Mouse (Mus musculus) limb, embryonic 10.5 days (tissue): ENCODE results near the gene Spon1. TPM values are rescaled to one million over a fixed set of nuclear protein-coding genes. Genes with fewer than 3 reads are reported as not detected.

Experiments used
- DNase-seq: peaks from one replicate; pipeline ENCODE4 v3.0.0-alpha.2; 2017; ENCODE audit warnings: low spot score
- H3K27ac ChIP-seq: fragments of 300-500 bp; sonication (generic); 2 replicates; pipeline ENCODE4 v1.5.1; 2016; ENCODE audit warnings: mild to moderate bottlenecking
- H3K27me3 ChIP-seq: fragments of 300-500 bp; sonication (generic); 2 replicates; pipeline ENCODE4 v1.6.1; 2016; ENCODE audit warnings: low read depth, mild to moderate bottlenecking; ENCODE audit not compliant: poor library complexity, severe bottlenecking
- H3K36me3 ChIP-seq: fragments of 300-500 bp; sonication (generic); 2 replicates; pipeline ENCODE4 v1.6.1; 2016; ENCODE audit warnings: mild to moderate bottlenecking, moderate library complexity
- H3K4me1 ChIP-seq: fragments of 300-500 bp; sonication (generic); 2 replicates; pipeline ENCODE4 v1.6.1; 2016
- H3K4me3 ChIP-seq: fragments of 300-500 bp; sonication (generic); 2 replicates; pipeline ENCODE4 v1.5.1; 2016; ENCODE audit warnings: mild to moderate bottlenecking, moderate library complexity
- H3K9me3 ChIP-seq: fragments of 300-500 bp; sonication (generic); replicated peaks from 2 replicates; pipeline ENCODE4 v1.6.1; 2016; ENCODE audit warnings: mild to moderate bottlenecking
- WGBS: fragments of 180-500 bp; shearing (Covaris S2); methylation state at CpG from one replicate; pipeline ENCODE4 v1.1.7; 2016; 5-methylcytosine and 5-hydroxymethylcytosine counted together
- polyA plus RNA-seq: library from polyadenylated mRNA; unstranded; fragments of >200 nt; fragmentation: Nextera tagmentation; extraction: Ambion mirVana; gene quantifications from 2 replicates; pipeline ENCODE4 v1.2.1, GENCODE M21; 2016

Spon1 gene
- polyA plus RNA-seq, 1 experiment from 2014 or later, result 3.2 TPM

DNA sequence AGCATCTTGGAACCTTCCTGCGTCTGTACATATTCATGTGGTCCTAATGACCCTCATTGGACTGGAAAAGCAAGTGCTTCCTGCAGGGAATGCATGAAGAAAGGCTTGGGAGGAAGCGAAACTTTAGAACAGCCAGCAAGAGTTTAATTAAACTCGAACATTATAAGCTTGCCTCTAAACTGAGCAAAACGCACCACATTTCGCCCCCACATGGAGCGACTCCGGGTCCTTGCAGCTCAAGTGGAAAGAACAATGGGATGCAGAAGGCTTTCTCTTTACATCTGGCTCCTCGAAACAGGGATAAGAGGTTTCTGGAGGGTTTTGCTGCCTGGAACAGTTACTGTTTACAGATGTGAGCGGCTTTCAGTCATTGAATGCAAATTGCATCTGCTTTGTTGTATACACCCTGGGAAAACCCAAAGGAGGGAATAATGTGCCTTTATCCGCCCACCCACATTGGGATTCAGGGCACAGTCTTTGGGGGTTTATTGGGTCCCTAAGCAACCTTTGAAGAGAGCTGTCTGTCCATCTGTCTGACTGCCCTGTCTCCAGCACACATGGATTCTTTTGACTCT lies 136.2 kb downstream of the Spon1 start:
- H3K4me3 ChIP-seq, result no peak overlapping the region
- no peaks in the 10 kb centered on the region for H3K27me3 ChIP-seq
- H3K36me3 ChIP-seq, result no peaks in the 10 kb centered on the region
- no peaks in the 10 kb centered on the region for H3K9me3 ChIP-seq
- H3K27ac ChIP-seq, result peak overlapping the region; percentile 47; the same call in 1 of the 2 replicates
- no peak for DNase-seq
- H3K4me1 ChIP-seq, result peaks cover 24% of the 10 kb centered on the region
- WGBS, result 62% methylated on average over 10 of the region's 10 CpGs

DNA sequence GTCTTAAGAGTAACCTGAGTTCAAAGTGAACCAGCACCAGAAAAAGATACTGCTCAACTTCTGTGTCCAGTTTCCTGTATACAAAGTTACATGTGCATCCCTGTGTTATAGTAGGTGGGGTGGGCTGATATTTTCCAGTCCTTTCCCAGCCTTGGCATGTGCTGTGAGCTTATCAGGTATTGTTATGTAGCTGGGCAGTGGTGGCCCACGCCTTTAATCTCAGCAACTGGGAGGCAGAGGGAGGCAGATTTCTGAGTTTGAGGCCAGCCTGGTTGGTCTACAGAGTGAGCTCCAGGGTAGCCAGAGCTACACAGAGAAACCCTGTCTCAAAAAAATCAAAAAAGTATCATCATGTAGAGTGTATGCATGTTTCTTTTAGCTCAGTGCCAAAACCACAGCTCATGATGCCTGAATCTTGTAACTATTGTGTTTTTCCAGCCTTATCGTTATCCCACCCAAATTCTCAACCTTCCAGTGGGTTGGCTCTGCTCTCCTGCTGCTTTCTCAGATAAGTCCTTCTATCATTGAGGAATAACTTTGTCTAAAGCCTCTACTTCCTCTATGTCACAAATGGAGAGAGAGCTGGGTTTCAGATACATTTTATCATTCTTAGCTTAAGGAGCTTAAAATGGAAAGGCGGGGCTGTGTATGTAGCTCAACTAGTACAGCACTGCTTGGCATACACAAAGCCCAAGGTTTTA lies 137.5 kb downstream of the Spon1 start:
- Histone ChIP-seq H3K27me3 (no peaks in the 10 kb centered on the region), H3K9me3 (no peaks in the 10 kb centered on the region), H3K27ac (no peak overlapping the region), H3K36me3 (no peaks in the 10 kb centered on the region), H3K4me3 (no peak overlapping the region), H3K4me1 (peaks cover 24% of the 10 kb centered on the region)
- 89% methylated on average over 3 of the region's 3 CpGs for WGBS
- no peak for DNase-seq

DNA sequence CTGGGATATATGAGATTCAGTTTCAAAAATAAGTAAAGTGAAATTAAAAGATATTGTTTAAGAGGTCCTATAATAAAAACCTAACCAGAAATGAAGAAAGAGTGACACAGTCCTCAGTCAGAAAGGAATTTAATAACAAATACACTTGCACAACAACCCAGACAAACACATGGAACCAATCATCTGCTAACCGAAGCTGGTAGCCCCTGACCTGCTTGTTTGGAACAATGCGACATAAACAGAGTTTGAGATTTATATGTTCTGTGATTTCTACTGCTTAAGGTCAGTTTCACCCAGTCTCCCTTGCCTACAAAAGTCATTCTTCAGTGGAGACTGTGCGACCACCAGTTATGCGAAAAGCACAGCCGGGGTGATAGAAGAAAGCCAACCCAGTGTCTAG lies 138.1 kb downstream of the Spon1 start:
- 69% methylated on average over 5 of the region's 5 CpGs for WGBS
- Histone ChIP-seq H3K4me1 (peaks cover 24% of the 10 kb centered on the region), H3K9me3 (no peaks in the 10 kb centered on the region), H3K4me3 (no peak overlapping the region), H3K27ac (peak overlapping the region; percentile 59; the same call in 1 of the 2 replicates), H3K36me3 (no peaks in the 10 kb centered on the region), H3K27me3 (no peaks in the 10 kb centered on the region)
- DNase-seq, result no peak

DNA sequence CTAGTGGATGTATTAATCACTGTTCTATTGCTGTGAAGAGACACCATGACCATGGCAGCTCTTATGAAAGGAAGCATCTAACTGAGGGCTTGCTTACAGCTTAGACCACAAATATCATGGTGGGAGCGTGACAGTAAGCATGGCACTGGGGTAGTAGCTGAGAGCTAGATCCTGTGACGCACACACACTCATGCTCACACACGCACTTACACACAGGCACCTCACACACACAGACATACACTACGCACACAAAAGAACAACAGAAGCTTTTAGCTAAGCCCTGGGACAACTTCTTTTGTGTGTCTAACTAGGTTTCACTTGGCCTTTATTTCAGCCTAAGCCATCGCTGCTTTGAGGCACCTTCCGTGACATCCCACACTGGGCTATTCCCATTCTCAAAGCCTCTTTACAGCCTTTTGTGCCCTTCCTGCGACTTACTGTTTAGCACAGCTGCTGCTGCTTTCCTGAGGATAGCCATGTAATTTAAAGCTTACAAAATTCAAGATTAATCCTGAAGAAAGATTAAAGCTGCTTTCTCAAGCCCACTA lies 138.6 kb downstream of the Spon1 start:
- no peaks in the 10 kb centered on the region for H3K9me3 ChIP-seq
- no peak for DNase-seq
- no peaks in the 10 kb centered on the region for H3K36me3 ChIP-seq
- H3K27ac ChIP-seq, result peak overlapping the region; percentile 59; the same call in 1 of the 2 replicates
- whole genome bisulfite sequencing, result 92% methylated on average over 7 of the region's 7 CpGs
- H3K4me3 ChIP-seq, result no peak overlapping the region
- peaks cover 29% of the 10 kb centered on the region for H3K4me1 ChIP-seq
- H3K27me3 ChIP-seq, result no peaks in the 10 kb centered on the region

DNA sequence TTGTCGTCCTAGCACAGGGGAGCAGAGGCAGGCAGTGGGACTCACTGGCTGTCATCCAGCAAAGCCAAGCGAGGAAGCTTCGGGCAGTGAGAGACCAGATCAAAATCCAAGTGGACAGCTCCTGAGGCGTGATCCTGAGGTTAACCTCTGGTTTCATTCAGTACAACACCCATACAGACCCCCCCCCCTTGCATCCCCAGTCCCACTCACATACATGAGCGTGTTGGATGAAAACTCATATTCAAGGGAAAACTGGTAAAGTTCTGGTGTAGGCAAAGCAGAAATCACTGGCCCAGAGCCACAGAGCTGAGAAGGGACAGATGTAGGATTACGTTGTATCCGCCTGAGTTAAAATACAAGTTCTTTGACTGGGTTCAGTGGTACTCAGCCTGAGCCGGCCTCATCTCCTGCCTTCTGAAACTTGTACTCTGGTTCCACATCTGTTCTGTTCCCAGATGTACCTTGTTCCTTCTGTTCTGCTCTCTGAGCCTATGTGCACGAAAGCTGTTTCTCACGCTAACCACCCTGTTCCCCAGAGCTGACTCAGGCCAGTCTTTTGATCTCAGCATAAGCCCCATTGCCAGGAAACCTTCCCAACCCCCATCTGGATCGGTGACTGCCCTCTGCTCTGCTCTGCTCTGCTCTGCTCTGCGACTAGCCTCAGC lies 143.5 kb downstream of the Spon1 start:
- Histone ChIP-seq H3K4me1 (peaks cover 17% of the 10 kb centered on the region), H3K9me3 (no peaks in the 10 kb centered on the region), H3K4me3 (no peak overlapping the region), H3K36me3 (no peaks in the 10 kb centered on the region), H3K27me3 (no peaks in the 10 kb centered on the region), H3K27ac (0 out of 2 replicates have a peak overlapping the region, but pooled peaks have one; percentile 4)
- peak; percentile 31 for DNase-seq
- WGBS, result 21% methylated on average over 12 of the region's 12 CpGs

DNA sequence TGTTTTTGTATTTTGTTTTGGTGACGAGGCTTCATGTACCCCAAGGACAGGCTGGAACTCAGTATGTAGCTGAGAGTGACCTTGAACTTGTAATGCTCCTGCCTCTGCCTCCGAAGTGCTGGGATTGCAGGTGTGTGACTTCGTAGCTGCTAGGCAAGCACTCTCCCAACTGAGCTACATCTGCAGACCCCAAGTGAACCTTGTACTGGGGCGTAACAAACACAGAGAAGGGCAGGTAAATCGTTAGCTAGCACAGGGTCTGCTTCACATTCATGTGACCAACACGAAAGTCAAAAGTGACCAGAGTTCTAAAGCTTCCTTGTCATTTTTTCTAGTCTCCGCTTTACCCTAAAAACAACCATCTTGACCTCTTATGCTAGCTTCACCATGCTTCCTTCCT lies 145.1 kb downstream of the Spon1 start:
- no peaks in the 10 kb centered on the region for H3K27me3 ChIP-seq
- no peak overlapping the region for H3K4me3 ChIP-seq
- no peak overlapping the region for H3K27ac ChIP-seq
- peaks cover 14% of the 10 kb centered on the region for H3K4me1 ChIP-seq
- H3K36me3 ChIP-seq, result no peaks in the 10 kb centered on the region
- no peak for DNase-seq
- no peaks in the 10 kb centered on the region for H3K9me3 ChIP-seq
- 86% methylated on average over 7 of the region's 7 CpGs for WGBS

DNA sequence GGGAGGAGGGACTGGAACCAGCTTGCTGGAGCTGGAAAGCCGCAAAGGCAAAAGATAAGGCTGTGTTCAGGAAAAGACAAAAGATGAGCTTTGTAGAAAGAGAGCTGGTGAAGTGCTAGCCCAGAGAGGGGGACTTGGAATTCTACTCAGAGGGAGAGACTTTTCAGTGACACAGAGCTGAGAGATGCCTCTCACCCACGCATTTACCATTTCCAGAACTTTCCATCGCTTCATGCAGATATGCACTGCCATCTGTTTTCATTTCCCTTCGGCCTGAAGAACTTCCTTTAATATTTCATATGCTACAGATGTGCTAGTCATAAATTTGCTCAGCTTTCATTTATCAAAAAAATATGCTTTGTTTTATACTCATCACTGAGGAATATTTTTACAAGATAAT lies 150.1 kb downstream of the Spon1 start:
- H3K4me3 ChIP-seq, result no peak overlapping the region
- WGBS, result 92% methylated on average over 4 of the region's 4 CpGs
- H3K27me3 ChIP-seq, result no peaks in the 10 kb centered on the region
- no peak overlapping the region for H3K27ac ChIP-seq
- no peaks in the 10 kb centered on the region for H3K9me3 ChIP-seq
- DNase-seq, result no peak
- H3K36me3 ChIP-seq, result no peaks in the 10 kb centered on the region
- H3K4me1 ChIP-seq, result no peaks in the 10 kb centered on the region

DNA sequence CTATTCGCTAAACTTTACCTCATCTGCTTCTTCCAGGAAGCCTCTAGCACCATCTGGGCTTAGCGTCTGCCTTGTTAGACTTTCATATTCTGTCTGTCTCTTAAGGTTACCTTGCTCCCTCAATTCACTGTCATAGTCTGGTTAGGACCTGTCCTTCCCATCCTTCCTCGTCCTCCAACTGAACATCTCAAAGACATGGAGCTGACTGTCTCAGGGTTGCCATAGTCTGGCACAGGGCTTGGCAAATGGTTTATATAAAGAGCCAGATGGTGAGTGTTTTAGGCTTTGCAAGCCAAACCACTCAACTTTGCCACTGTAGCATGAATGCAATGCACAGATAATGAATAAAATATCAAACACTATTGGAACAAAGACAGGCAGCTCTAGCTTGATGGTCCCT lies 153.1 kb downstream of the Spon1 start:
- Histone ChIP-seq H3K9me3 (no peaks in the 10 kb centered on the region), H3K27me3 (no peaks in the 10 kb centered on the region), H3K4me3 (no peak overlapping the region), H3K4me1 (no peaks in the 10 kb centered on the region), H3K27ac (no peak overlapping the region), H3K36me3 (no peaks in the 10 kb centered on the region)
- 90% methylated on average over 3 of the region's 3 CpGs for WGBS
- no peak for DNase-seq

DNA sequence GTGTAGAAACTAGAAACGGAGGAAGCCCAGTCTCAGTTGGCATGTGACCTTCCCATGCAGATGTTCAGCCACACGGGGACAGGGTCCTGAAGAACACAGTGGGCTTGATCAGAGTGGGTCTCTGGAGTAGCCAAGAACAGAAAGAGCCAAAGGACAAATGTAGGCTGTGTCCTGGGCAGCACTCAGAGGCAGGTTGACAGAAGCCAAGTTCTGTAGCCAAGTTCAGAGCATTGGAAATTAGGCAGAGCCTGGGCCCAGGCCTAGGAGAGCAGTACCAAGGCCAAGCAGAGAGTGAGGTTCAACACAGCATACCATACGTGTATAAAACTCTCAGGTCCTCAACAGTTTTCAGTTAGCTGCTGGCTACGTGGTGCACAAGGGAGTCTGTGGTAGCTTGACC lies 153.7 kb downstream of the Spon1 start:
- H3K36me3 ChIP-seq, result no peaks in the 10 kb centered on the region
- no peaks in the 10 kb centered on the region for H3K4me1 ChIP-seq
- no peaks in the 10 kb centered on the region for H3K27me3 ChIP-seq
- H3K9me3 ChIP-seq, result no peaks in the 10 kb centered on the region
- no peak overlapping the region for H3K27ac ChIP-seq
- WGBS, result 90% methylated on average over 4 of the region's 4 CpGs
- no peak overlapping the region for H3K4me3 ChIP-seq
- no peak for DNase-seq

DNA sequence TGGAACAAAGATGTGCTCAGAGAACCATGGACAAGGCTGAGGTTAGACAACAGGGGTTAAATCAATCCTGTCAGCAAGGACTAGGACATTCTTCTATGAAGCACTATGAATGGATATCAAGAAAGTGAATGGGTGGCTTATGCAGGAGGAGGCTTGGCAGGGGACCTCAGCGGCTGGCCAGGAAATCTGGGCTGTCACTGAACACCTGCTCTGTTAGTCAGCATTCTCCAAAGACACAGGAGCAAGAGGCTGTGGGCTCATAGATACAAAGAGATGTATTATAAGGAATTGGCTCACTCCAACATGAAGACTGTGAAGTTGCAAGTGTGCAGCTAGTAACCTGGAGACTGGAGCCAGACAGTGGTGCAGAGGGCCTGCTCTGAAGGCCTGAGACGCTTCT lies 154.3 kb downstream of the Spon1 start:
- Histone ChIP-seq H3K9me3 (no peaks in the 10 kb centered on the region), H3K27me3 (no peaks in the 10 kb centered on the region), H3K4me1 (no peaks in the 10 kb centered on the region), H3K4me3 (no peak overlapping the region), H3K36me3 (no peaks in the 10 kb centered on the region), H3K27ac (no peak overlapping the region)
- DNase-seq, result no peak
- 90% methylated on average over 2 of the region's 2 CpGs for WGBS

DNA sequence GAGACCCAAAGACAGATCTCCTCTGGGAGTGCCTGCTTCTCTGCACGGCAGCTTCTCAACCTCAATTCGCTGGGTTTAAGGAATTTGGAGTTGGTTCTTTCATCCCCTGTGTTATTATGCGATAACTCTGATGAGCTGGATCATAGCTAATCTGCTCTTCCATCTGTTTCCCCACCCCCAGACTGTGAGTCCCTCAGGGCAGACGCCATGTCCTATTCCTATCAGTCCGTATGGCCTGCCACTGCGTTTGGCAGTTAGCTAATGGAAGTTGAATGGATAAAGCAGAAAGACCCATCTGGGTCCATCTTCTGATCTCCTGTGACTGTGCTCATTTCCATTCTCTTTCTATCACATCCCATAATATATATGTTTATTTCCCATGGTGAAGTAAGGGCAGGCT lies 158.8 kb downstream of the Spon1 start:
- Histone ChIP-seq H3K4me3 (no peak overlapping the region), H3K27me3 (no peaks in the 10 kb centered on the region), H3K4me1 (no peaks in the 10 kb centered on the region), H3K9me3 (no peaks in the 10 kb centered on the region), H3K36me3 (no peaks in the 10 kb centered on the region), H3K27ac (no peak overlapping the region)
- no peak for DNase-seq
- 87% methylated on average over 6 of the region's 6 CpGs for WGBS

DNA sequence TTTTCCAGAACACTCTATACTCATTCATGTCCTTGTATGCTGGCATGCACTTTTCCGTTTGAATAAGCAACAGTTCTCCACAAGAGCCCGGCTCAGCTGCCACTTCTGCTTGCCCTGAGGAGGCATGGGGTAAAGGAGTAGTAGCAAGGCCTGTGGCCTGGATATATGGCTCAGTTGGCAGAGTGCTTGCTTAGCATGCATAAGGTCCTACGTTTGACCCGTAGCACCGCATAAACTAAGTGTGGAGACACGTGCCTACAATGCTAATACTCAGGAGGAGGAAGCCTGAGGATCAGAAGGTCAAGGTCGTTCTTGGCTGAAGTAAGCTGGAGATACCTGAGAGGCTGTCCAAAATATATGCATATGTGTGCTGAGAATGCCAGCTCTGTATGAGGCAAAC lies 185.1 kb downstream of the Spon1 start:
- Histone ChIP-seq H3K27ac (no peak overlapping the region), H3K27me3 (no peaks in the 10 kb centered on the region)
- WGBS, result 86% methylated on average over 7 of the region's 7 CpGs

DNA sequence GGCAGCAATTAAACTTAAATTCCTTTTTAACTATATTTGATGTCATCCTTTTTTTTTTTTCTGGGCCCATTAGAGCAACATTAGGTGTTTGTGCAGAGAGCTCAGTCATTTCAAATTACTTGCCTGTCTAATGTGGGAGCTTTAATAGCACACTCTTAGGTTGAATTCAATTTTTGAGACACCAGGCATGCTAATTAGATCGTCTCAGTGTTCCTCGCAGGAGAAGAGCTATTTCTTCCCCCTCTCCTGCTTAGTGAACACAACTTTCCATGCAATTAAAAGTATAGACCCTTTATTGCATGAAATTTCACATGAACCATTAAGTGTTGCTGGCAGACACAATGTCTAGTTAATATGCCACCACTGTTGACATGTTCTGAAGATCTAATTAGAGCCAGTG lies 189.6 kb downstream of the Spon1 start:
- Histone ChIP-seq H3K36me3 (no peaks in the 10 kb centered on the region), H3K4me1 (peaks cover 5% of the 10 kb centered on the region; the same call in 1 of the 2 replicates), H3K9me3 (no peaks in the 10 kb centered on the region), H3K27ac (no peak overlapping the region), H3K27me3 (no peaks in the 10 kb centered on the region), H3K4me3 (no peak overlapping the region)
- no peak for DNase-seq
- 81% methylated on average over 2 of the region's 2 CpGs for WGBS

More for the DNA sequence above, 185.1 kb downstream of the Spon1 start:
- Histone ChIP-seq H3K9me3 (no peaks in the 10 kb centered on the region), H3K4me1 (peaks cover 11% of the 10 kb centered on the region; the same call in 1 of the 2 replicates), H3K4me3 (no peak overlapping the region), H3K36me3 (no peaks in the 10 kb centered on the region)
- DNase-seq, result no peak
